8 mouse cellular contexts compared by ENCODE assay signal in genomic region chr6:93065917-93066552, GRCm38 (mm10).
DNase-seq lines count a peak whose midpoint lies in the region; ATAC-seq lines count a peak whose summit lies in the region.

No protein-coding gene starts in this region.

- peaks cover 37% of the 10 kb centered on the region for H3K4me1 ChIP-seq in forebrain, embryonic 10.5 days
- H3K4me1 ChIP-seq in forebrain, embryonic 11.5 days (replicated peaks; ENCODE audit: control insufficient read depth, insufficient read depth, low read length) = peaks cover 9% of the 10 kb centered on the region
- peaks cover 13% of the 10 kb centered on the region; the same call in 1 of the 2 replicates for H3K4me1 ChIP-seq in hindbrain, embryonic 14.5 days (replicated peaks; ENCODE audit: control insufficient read depth, insufficient read depth, low read length)
- peaks cover 40% of the 10 kb centered on the region for H3K4me1 ChIP-seq in limb, embryonic 10.5 days

- H3K9ac ChIP-seq in forebrain, embryonic 11.5 days (ENCODE audit: low read length) = no peak overlapping the region
- H3K9ac ChIP-seq in hindbrain, embryonic 14.5 days = no peak overlapping the region

- no peak overlapping the region for H3K4me2 ChIP-seq in forebrain, embryonic 11.5 days (ENCODE audit: low read depth, low read length, severe bottlenecking)
- H3K4me2 ChIP-seq in hindbrain, embryonic 14.5 days (replicated peaks) = peak overlapping the region; percentile 1; the same call in 1 of the 2 replicates

- no peak for ATAC-seq in forebrain, embryonic 11.5 days (replicated peaks; ENCODE audit: low FRiP score)
- no peak for ATAC-seq in hindbrain, embryonic 14.5 days (ENCODE audit: low FRiP score)

- no peaks in the 10 kb centered on the region for H3K36me3 ChIP-seq in forebrain, embryonic 10.5 days (replicated peaks)
- H3K36me3 ChIP-seq in forebrain, embryonic 11.5 days (ENCODE audit: control insufficient read depth, insufficient read depth, low read length) = no peaks in the 10 kb centered on the region
- H3K36me3 ChIP-seq in hindbrain, embryonic 14.5 days (replicated peaks; ENCODE audit: control insufficient read depth, insufficient read depth) = no peaks in the 10 kb centered on the region
- no peaks in the 10 kb centered on the region for H3K36me3 ChIP-seq in limb, embryonic 10.5 days

- DNase-seq in forebrain, embryonic 10.5 days (ENCODE audit: extremely low spot score, low spot score) = no peak
- DNase-seq in forebrain, embryonic 11.5 days (ENCODE audit: low spot score) = no peak
- DNase-seq in adrenal gland, postnatal 14 days = peak; percentile 82
- DNase-seq in gastrocnemius, postnatal 10 days = peak; percentile 38
- no peak for DNase-seq in hindbrain, embryonic 14.5 days (ENCODE audit: low spot score)
- peak; percentile 39 for DNase-seq in limb, embryonic 10.5 days (ENCODE audit: low spot score)
- peak; percentile 72 for DNase-seq in ovary, adult 18-20 months (ENCODE audit: low spot score)
- DNase-seq in thymus, postnatal 36 days = no peak

- no peaks in the 10 kb centered on the region for H3K27me3 ChIP-seq in forebrain, embryonic 10.5 days (ENCODE audit: poor library complexity, severe bottlenecking)
- H3K27me3 ChIP-seq in forebrain, embryonic 11.5 days (ENCODE audit: control insufficient read depth, insufficient read depth, low read length) = no peaks in the 10 kb centered on the region
- no peaks in the 10 kb centered on the region for H3K27me3 ChIP-seq in hindbrain, embryonic 14.5 days (ENCODE audit: control insufficient read depth, insufficient read depth, low read length)
- no peaks in the 10 kb centered on the region for H3K27me3 ChIP-seq in limb, embryonic 10.5 days (ENCODE audit: low read depth, poor library complexity, severe bottlenecking)

- peak overlapping the region; percentile 76 for H3K27ac ChIP-seq in forebrain, embryonic 10.5 days
- no peak overlapping the region for H3K27ac ChIP-seq in forebrain, embryonic 11.5 days (ENCODE audit: low read depth, low read length)
- H3K27ac ChIP-seq in hindbrain, embryonic 14.5 days = no peak overlapping the region
- H3K27ac ChIP-seq in limb, embryonic 10.5 days = peak overlapping the region; percentile 89

- no peak overlapping the region for H3K4me3 ChIP-seq in forebrain, embryonic 10.5 days
- no peak overlapping the region for H3K4me3 ChIP-seq in forebrain, embryonic 11.5 days (ENCODE audit: low read depth, low read length)
- no peak overlapping the region for H3K4me3 ChIP-seq in hindbrain, embryonic 14.5 days (replicated peaks; ENCODE audit: low read length)
- peak overlapping the region; percentile 23; the same call in 1 of the 2 replicates for H3K4me3 ChIP-seq in limb, embryonic 10.5 days

- no peaks in the 10 kb centered on the region for H3K9me3 ChIP-seq in forebrain, embryonic 10.5 days
- no peaks in the 10 kb centered on the region for H3K9me3 ChIP-seq in forebrain, embryonic 11.5 days (ENCODE audit: control insufficient read depth, low read length)
- H3K9me3 ChIP-seq in hindbrain, embryonic 14.5 days (ENCODE audit: control insufficient read depth, low read length) = no peaks in the 10 kb centered on the region
- no peaks in the 10 kb centered on the region for H3K9me3 ChIP-seq in limb, embryonic 10.5 days (replicated peaks)

- 65% methylated on average over 12 of the region's 12 CpGs for WGBS in forebrain, embryonic 10.5 days
- 78% methylated on average over 12 of the region's 12 CpGs for WGBS in forebrain, embryonic 11.5 days
- 66% methylated on average over 12 of the region's 12 CpGs for WGBS in hindbrain, embryonic 14.5 days
- 79% methylated on average over 12 of the region's 12 CpGs for WGBS in limb, embryonic 10.5 days

Comparison
In these comparisons a context has a peak if more than half of its experiments do, and no peak if none do; other contexts are left out.
1. H3K27ac ChIP-seq: peak in forebrain, embryonic 10.5 days (single experiment) and limb, embryonic 10.5 days (single experiment); none in forebrain, embryonic 11.5 days (single experiment) and hindbrain, embryonic 14.5 days (single experiment).
2. DNase-seq: peak in adrenal gland, postnatal 14 days (single experiment), gastrocnemius, postnatal 10 days (single experiment), limb, embryonic 10.5 days (single experiment) and ovary, adult 18-20 months (single experiment); none in forebrain, embryonic 10.5 days (single experiment), forebrain, embryonic 11.5 days (single experiment), hindbrain, embryonic 14.5 days (single experiment) and thymus, postnatal 36 days (0 of 2).